Mouse (Mus musculus): ENCODE measurements around the gene Guca1b. TPM values are rescaled to one million over a fixed set of nuclear protein-coding genes. Genes with fewer than 3 reads are reported as not detected.
"Not testable (repeated sequence)": the region's sequence is repeated elsewhere in the genome, so short reads cannot be mapped to it uniquely, and the experiment has no call there.

The Guca1b gene
- total RNA-seq, 4 experiments from 2014 or later: 1.6 to 2.9 (median 2.1) TPM

DNA sequence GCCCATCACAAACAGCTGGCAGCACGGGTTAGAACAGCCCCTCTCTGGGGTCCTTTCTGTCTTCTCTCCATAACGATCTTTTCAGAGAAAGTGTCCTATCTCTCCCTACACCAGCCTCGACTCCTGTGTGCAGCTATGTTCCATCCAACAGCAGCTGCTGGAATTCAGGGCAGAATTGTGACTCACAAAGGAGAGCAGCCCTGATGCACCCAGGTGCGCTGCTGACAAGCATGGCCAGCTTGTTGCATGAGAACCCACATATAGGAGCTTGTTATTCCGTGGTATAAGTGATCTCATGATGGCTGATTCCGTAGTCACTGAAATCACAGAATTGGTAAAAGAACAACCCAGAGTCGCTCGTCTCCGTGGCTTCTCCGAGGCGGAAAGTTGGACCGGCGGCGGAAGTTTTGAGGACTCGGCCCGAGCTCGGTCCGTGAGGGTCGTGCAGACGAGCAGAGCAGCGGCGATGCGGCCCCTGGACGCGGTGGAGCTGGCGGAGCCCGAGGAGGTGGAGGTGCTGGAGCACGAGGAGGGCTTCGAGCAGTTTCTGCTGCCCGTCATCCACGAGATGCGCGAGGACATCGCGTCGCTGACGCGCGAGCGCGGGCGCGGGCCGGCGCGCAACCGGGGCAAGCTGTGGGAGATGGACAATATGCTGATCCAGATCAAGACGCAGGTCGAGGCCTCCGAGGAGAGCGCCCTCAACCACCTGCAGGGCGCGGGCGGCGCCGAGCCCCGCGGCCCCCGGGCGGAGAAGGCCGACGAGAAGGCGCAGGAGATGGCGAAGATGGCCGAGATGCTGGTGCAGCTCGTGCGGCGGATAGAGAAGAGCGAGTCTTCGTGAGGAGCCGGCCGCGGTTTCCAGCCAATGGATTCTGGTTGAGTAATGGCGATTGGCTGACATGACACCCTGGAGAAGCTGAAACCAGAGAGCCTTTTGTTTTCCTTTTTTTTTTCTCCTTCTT, 25.0 kb downstream of the Guca1b start:
- DNase-seq: not testable (repeated sequence)

DNA sequence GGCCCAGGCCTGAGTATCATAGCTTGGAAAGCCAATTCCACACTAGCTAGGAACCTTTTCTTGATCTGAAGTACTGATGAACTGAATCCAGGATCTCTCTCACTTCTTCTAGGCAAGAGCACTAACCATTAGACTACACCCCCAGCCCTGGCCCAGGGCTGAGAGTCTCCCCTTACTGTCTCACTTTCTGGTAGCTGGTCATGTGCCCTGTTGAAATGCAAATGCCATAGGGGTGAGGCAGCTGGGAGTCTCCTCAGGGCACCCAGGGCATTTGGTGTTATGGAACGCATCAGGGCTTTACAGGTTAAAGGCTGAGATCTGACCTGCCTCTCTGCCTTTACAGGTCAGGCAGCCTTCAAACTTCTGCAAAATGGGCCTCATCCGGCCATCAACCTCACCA, 35.0 kb downstream of the Guca1b start:
- no peak for DNase-seq

DNA sequence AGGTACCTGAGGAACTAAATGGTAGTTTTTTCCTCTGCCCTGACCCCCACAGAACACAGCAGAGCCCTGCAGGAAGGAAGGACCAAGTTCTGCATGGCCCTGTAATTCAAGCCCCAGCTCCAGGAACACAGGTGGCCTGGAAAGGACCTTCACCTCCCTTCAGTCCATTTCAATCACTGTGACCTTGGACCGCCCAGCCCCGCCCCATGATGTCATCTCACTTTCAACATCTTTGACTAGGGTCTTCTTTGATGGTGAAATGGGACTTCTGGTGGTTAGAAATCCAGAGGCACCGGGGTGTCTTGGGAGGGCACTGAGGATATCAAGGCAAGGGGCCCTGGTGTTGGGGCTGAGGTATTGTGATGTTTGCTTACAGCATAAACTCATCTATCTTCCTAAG, 36.4 kb downstream of the Guca1b start:
- no peak for DNase-seq

DNA sequence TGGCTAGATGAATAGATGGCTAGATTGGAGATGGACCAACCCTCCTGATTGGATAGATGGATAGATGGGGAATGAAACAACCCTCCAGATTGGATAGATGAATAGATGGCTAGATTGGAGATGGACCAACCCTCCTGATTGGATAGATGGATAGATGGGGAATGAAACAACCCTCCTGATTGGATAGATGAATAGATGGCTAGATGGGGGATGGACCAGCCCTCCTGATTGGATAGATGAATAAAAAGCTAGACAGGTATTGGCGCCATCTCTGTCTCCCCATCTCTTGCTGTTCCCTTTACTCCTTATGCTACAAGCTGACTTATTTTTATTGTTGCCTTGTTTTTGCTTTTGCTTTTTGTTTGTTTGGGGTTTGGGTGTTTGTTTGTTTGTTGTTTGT, 37.4 kb downstream of the Guca1b start:
- not testable (repeated sequence) for DNase-seq

DNA sequence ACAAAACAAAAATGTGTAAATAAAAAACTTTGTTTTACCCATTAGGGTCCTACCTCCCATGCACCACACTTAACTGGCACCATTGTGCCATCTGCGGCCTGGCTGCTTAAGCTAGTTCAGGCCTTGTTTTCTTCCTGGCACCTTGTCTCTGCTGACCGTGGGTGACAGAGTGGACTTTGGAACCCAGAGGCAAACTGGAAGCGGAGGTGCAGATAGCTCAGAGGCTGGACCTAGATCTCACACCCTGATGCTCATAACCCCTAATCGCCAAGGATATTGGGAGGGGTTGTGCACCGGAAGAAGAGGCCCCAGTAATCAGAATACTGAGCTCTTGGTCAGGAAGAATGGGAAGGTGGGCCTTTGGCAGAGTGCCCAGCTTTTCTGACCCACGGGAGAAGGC, 39.0 kb downstream of the Guca1b start:
- no peak for DNase-seq

DNA sequence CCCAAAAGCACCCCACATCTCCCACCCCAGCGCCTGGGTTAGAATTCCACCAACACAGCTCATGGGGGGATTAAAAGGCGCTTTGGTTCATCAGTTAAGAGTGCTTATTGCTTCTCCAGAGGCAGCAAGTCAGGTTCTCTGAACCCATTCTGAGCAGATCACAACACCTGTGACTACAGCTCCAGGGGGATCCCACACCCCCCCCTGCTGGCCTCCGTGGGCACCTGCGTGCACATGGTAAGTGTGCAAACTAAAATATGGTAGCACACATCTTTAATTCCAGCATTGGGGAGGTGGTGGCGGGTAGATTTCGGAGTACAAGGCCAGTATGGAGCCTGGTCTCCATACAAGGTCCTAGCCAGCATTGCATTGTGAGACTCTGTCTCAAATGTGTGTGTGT, 42.1 kb downstream of the Guca1b start:
- DNase-seq: no peak

DNA sequence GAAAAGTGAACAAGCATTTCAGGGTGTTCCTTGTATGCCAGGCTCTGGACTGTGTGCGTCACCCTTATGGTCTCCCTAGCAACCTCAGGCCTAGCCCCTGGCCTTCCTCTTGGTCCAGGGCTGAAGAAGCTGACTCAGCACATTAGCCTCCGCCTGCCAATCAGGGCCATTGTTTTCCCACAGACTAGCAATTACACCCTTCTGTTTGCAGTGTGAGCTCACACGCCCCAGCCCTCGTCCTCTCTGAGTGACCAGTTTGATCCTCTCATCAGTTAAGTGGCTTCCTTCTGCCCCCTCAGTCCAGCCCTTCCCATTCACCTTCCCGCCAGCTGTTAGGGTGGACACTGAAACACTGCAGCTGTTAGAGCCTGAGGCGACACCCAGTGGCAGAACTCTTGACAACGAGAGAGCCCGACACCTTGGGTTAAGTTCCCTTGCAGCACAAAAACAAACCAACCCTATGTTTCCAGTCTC, 43.7 kb downstream of the Guca1b start:
- DNase-seq: no peak

DNA sequence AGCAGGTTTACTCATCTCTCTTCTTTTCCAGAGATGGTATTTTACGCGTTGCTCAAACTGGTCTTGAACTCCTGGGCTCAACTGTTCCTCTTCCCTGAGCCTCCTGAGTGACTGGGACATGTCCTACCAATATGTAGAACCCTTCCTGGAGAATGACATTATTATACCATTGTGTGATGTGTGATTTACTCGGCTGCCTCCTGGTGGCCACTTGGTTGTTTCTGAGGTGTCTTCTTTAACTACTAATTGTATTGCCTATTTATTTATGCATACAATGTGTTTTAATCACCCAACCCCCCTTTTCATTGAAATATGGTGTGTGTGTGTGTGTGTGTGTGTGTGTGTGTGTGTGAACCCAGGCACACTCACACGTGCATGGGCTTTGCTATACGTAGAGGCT, 45.6 kb downstream of the Guca1b start:
- no peak for DNase-seq

DNA sequence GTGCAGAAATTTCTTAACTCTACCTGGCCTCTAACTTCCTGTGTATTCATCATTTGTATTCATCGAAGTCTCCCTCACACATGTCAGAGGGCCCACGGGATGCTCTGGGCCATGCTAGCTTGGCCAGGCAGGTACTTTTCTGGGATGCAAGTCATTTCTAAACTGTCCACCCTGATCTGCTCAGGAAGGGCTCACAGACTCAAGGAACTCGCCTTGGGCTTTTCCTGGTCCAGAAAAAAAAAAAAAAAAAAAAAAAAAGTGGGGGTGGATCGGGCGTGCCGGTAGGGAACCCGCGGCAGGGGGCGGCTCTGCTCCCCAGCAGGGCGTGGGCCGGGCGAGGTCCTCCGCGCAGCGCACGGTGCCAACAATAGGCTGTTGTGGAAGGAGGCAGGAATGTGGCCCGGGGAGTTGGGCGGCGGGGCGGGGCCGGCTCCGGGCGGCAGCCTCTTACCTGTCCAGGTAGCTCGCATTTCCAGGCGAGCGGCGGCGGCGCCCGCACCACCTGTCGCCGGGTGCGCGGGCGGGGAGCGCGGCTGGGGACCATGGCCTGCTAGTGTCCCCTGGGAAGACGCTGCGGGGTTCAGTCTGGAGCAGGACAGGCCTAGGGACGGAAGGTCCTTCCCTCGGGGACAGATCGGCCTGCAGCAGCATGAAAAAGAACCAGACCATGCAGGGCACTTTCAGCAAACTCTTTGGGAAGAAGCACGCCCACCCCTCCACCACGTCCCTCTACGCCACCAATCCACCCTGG, 51.1 kb downstream of the Guca1b start, which contains the start of gene AI661453:
AI661453 (plus strand) TSS at position 460 of the 751 bp plus-strand sequence.
- DNase-seq: no peak

DNA sequence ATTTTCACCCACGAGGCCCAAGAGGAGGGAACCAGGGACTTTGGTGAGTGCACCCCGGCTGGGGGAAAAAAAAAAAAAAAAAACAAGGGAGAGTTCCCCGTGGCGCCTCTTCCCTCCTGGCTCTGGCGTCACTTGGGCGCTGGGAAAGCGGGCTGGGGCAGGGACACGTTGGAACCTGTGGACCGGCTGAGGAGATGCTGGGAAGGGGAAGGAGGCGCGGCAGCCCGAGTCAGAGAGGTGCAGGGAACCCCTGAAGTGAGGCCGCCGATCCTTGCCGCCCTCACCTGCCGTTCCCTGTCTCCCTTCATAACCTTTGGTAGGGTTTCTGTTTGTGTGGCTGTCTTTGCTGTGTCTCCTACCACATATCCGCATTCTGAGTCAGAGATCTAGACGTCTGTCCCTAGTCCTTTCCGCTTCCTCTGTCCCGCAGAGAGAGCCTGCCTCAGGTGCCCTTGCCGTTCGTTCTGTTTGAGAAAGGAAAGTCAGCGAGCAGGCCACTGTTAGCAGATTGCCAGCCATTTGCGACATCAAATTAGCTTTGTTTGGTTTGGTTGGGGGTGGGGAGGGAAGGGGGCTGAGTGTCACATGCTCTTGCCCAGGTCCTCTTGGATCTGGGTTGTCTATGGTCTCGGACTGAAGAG, 51.8 kb downstream of the Guca1b start, which contains the start of gene 1700001C19Rik:
1700001C19Rik (minus strand) TSS at position 470 of the 641 bp plus-strand sequence.
- no peak for DNase-seq

DNA sequence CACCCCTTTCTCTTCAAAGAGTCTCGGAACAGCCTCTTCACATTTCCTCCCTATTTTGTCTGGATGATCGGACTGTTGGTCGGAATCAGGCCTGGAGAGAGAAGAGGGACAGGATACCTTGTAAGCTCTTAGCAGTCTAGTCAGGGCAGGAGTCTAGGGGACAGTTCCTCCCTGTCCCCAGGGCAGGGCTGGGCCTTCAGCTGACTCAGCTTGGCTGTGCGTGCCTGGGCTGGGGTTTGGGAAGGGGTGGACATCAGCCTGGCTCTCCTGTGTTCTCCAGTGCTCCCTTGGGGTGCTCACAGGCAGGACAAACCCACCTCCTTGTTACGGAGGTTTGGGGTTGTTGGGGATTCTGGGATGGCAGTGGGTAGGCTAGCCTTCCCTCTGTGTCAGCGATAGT, 53.4 kb downstream of the Guca1b start:
- DNase-seq: no peak

DNA sequence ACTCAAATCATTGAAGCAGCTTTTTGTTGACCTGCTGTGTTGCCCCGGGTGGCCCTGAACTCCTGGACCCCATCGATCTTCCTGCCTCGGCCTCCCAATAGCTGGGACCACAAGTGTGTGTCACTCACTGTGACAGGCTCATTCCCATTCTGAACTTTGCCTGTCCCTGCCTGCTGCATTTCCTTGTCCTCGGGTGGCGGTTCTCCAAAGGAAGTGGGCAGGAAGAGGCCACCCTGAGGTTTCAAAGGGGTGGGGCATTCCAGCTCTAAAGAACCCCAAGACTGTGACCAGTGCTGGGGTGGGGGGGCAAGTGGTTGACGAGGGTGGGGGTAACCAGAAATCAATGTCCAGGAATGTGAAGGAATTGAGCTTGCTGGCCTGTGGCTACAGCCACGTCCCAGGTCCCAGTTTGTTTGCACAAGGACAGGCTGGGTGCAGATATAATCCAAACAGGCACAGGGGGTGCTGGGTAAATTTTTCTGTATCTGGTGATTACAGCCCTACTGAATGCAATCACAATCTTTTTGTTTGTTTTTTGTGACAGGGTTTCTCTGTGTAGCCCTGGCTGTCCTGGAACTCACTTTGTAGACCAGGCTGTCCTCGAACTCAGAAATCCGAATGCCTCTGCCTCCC, 54.3 kb downstream of the Guca1b start:
- DNase-seq: no peak

DNA sequence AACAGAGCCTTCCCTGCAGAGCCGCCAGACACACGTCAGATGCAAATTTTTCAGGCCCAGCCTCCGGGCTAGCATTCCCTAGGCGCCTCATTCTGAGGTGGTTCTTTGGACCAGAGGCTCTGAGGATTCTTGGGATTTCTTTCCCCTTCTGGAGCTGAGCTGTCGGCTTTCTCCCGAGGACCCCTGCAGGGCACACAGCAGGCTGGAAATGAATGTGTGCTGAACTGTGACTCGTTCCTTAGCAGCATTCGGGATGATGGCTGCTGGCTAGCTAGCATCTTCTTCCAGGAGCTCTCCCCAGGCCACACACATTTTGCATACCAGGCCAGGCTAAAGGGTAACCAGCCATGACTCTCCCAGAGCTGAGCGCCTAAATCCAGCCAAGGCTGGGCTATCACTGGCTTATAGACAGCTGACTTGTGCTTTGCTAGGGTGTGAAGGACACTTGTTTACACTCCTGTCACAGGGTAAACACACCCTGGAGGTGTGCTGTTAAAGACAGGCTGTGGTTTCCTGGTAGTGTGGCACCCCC, 55.2 kb downstream of the Guca1b start:
- no peak for DNase-seq

DNA sequence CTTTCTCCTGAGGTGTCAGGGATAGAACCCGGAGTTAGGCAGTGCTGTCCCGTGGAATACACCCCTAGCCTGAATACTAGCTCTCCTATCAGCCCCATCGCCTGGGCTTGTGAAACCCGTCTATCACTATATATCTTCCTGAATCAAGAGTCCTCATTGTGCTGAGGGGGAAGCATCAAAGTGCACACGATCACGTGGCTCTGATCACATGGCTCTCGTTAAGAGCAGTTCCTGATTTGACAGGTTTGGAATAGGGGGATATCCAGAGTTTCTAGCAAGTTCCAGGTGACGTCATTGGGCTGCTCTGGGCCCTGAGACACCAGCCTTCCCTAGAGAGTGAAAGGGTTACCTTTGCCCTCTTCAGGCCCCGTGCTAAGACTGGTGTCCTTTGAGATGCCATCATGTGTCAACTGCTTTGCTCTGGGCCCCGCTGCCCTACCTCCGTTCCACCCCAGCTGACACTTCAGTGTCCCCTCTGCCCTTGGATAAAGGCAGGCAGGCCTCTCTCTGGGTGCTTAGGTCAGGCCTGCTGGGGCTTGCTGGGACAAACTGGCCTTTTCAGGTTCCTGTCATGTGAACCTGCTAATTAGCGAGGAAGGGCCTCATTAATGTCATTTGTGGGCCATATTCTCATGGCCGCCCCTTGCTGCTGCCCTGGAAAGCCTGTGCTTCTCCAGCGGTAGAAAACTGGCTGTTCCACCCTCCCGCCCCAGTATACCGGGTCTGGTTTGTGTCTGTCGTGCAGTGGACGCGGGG, 56.3 kb downstream of the Guca1b start:
- no peak for DNase-seq

DNA sequence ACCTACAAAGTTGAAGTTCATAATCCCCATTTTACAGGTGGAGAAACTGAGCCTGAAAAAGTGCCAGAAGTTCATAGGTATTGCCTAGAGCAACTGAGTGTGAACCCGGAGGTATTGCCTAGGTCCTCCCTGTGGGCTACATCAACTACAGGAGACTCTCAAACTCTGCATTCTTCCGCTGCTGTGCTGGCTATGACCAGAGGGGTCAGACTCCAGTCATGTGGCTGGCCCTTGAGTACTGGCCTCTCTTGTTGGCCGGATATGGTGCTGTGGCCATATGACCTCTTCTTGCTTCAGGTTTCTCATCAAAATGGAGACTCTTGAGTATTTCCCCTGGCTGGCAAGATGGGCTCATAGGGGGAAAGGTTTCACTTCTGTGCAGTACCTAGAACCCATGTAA, 57.1 kb downstream of the Guca1b start:
- no peak for DNase-seq

Other genes with a start within 250 kb of the Guca1b start
- gene Mrps10, start 16.5 kb upstream of the Guca1b start, total RNA-seq (2022): 10 to 100 TPM; 46.1 to 54.7 (median 50.0) TPM
- 1 to 10 TPM; 3.0 to 4.5 (median 3.4) TPM for gene Guca1a, start 15.2 kb downstream of the Guca1b start, total RNA-seq (2022)
- 1 to 10 TPM in 2 of 4 experiments, under 1 TPM in 2; 0.83 to 1.2 (median 0.99) TPM for gene AI661453, start 51.2 kb downstream of the Guca1b start, total RNA-seq (2022)
- gene 1700001C19Rik, start 52.0 kb downstream of the Guca1b start, total RNA-seq (2022): under 1 TPM in 2 of 4 experiments, not detected in 2; 0.17 to 0.35 TPM
- gene Taf8, start 116.9 kb downstream of the Guca1b start, total RNA-seq (2022): 10 to 100 TPM; 22.8 to 29.9 (median 25.9) TPM
- gene Ccnd3, start 119.7 kb downstream of the Guca1b start, total RNA-seq (2022): 100 to 1,000 TPM; 350 to 623 (median 446) TPM
- gene Bysl, start 226.1 kb downstream of the Guca1b start, total RNA-seq (2022): 10 to 100 TPM; 17.0 to 18.6 (median 17.9) TPM
- gene Med20, start 226.2 kb downstream of the Guca1b start, total RNA-seq (2022): 10 to 100 TPM; 42.6 to 53.7 (median 48.3) TPM
- 1 to 10 TPM; 3.5 to 6.0 (median 5.1) TPM for gene Gm20517, start 226.2 kb downstream of the Guca1b start, total RNA-seq (2022)
- gene Usp49, start 245.3 kb downstream of the Guca1b start, total RNA-seq (2022): 10 to 100 TPM in 1 of 4 experiments, 1 to 10 TPM in 3; 4.1 to 11.1 (median 6.8) TPM

Measured in adrenal gland, adult 8-10 months (tissue).